Mouse (Mus musculus) lung, postnatal 0 days (tissue): ENCODE measurements at regions not wholly inside any gene's neighbourhood (a gene's known extent, or its start where the extent isn't known, plus 50 kb on each side); places are given as distances from the start of the nearest gene placed in this dataset.

Experiments used
- CTCF ChIP-seq: IDR thresholded peaks from 2 replicates; pipeline ENCODE4 v1.5.1; 2016; ENCODE audit warnings: antibody characterized with exemption, mild to moderate bottlenecking
- EP300 ChIP-seq: IDR thresholded peaks from 2 replicates; pipeline ENCODE4 v1.6.1; 2016; ENCODE audit warnings: antibody characterized with exemption, mild to moderate bottlenecking, control low read depth

DNA sequence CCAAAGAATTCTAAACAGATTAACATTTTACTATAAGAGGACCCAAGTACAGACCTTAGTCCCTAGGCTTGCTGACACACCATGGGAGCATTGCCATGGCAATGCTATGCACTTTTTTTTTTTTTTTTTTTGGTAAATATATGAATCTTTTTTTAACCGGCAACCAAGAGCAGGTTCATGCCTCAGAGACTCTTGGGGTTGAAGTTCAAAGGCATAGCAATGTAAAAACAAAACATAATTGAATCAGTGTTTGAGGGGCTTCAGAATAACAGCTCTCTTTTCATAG, 197.9 kb downstream of the Pdha2 start:
- no peak for TF ChIP-seq CTCF
- TF ChIP-seq EP300: no peak
